Mouse (Mus musculus) large intestine, adult 2 months (tissue): ENCODE results near the gene Gm17542. TPM values are rescaled to one million over a fixed set of nuclear protein-coding genes. Genes with fewer than 3 reads are reported as not detected.

Source experiments
- polyA plus RNA-seq: library from polyadenylated mRNA; depleted of rRNA; stranded (reverse); fragments of >200 nt; gene quantifications from 2 replicates; pipeline ENCODE4 v1.2.3, GENCODE M21; 2012; rRNA removed

Gm17542 gene
- polyA plus RNA-seq, 1 experiment = not detected

Other genes starting within 250 kb of the Gm17542 start
- gene Ccdc138, start 220.3 kb downstream of the Gm17542 start, polyA plus RNA-seq = 0.62 and 0.89 TPM in 2 replicates
- gene Edar, start 42.6 kb downstream of the Gm17542 start, polyA plus RNA-seq = 0.30 and 0.49 TPM in 2 replicates
- 0.14 and 0.32 TPM in 2 replicates for gene Sh3rf3, start 95.1 kb upstream of the Gm17542 start, polyA plus RNA-seq